Mouse (Mus musculus): Measurements from ENCODE around the gene Bmx.

DNA sequence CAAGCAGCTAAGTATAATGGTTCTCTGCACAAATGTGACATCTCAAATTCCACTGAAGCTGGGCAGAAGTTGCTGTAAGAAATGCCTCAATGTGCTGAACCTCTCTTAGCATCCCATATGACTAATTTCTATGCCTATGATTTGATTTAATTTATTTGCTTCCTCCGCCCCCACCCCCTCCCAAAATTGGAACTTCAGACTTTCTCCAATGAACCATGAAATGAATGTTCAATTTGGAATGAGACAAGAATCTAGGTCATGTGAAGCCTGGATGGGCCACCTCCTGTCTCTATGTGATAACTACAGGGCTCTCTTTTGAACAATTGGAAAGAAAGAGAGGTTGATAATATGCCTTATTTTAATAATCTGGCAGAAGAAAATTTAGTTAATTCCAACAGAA, 82.7 kb downstream of the Bmx start:
- no peak for TF ChIP-seq POLR2A (IDR thresholded peaks at IDR 0.05; ENCODE audit: control insufficient read depth, low read depth, low read length)
- no peak for TF ChIP-seq CTCF (IDR thresholded peaks at IDR 0.05; ENCODE audit: control insufficient read depth, insufficient read depth, insufficient replicate concordance, low read depth, low read length)
